Mouse (Mus musculus): ENCODE data around the gene Vav3. TPM values are rescaled to one million over a fixed set of nuclear protein-coding genes. Genes with fewer than 3 reads are reported as not detected.
A peak's percentile ranks its signal among the peaks of the same experiment; 100 is the strongest.

Vav3 gene
- total RNA-seq, 2 experiments from 2014 or later = 12.3 to 18.7 TPM

DNA sequence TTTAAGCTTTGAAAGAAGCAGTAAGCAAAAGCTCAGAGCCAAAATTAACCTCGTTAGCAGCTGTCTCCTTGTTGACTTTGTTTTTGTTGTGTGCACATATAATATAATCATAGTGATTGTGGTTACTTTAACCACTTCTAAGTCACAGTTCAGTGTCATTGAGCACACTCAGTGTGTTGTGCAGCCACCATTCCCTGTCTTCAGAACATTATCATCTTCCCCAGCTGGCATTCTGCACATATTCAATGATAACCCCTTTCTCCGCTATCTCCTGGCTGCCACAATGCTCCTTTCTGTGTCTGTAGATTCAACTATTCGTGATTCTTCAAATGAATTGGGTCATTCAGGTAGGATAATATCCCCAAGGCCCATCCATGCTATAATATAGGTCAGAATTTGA, 21.9 kb downstream of the Vav3 start:
- no peak for DNase-seq (ENCODE audit: low spot score in 2 of 2)
- Histone ChIP-seq H3K27ac (no peak overlapping the region), H3K4me3 (no peak overlapping the region)
- TF ChIP-seq CTCF (conservative IDR thresholded peaks at IDR 0.05) = no peak

DNA sequence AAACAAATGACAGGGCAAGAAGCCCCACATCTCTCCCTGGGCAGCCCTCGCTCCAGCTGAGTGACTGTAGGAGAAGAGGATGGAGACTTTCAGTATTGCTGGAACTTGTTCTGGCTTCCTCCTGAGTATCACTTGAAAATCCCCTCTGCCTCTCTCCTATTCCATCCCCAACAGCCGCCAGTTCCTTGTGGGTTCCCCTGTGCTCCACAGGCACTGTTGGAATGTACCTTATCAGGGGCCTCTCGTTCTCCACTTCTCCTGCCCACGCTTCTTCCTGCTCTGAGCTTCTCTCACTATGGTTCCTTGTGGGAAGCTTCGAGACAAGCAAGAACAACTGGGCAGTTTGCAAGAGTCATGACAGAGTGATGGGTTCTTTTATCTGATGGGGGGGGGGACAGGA, 23.1 kb downstream of the Vav3 start:
- Histone ChIP-seq H3K27ac (no peak overlapping the region), H3K4me3 (no peak overlapping the region)
- DNase-seq (ENCODE audit: low spot score in 2 of 2) = no peak
- no peak for TF ChIP-seq CTCF (conservative IDR thresholded peaks at IDR 0.05)

DNA sequence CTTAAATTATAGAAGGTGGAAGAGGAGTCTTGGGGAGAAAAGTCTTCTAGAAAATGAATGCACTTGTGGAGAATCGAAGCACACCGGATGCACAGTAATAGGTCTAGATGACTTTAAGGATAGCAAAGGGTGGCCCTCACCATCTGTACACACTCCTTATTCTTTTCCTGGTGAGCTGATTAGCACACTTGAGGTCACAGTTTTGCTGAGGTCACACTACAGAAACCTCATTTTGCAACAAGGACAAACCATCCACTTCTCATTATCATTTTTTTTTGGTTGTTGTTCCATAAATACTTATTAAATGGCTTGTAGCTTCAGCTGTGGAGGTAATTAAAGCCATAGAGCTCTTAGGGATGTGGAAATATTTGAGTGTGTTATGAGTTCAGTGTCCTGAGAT, 25.4 kb downstream of the Vav3 start:
- DNase-seq (ENCODE audit: low spot score in 2 of 2) = no peak
- Histone ChIP-seq H3K4me3 (no peak overlapping the region), H3K27ac (peak overlapping the region; percentile 23; the same call in 1 of the 2 replicates)
- no peak for TF ChIP-seq CTCF (conservative IDR thresholded peaks at IDR 0.05)

DNA sequence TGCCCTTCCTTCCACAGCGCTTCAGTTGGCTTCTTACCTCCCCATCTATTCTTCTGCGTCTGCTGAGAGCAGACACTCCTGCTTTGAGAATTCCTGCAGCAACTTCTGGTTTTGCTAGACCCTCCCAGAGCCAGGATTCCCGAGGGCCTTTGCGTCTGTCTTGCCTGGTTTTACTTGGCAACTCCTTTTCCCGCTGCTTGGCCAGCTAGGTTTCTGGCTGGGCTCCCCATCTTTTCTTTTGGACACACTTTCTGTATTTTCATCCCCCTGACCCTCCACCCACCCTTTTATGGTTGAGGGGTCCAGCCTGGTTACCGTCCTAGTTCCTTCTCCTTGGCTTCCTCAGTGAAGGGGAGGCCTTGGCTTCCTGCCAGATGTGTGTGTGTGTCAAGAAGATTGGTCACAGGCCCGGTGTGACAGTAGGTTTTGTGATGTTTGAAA, 26.0 kb downstream of the Vav3 start:
- no peak for TF ChIP-seq CTCF (conservative IDR thresholded peaks at IDR 0.05)
- Histone ChIP-seq H3K4me3 (no peak overlapping the region), H3K27ac (0 out of 2 replicates have a peak overlapping the region, but pooled peaks have one; percentile 23)
- DNase-seq (ENCODE audit: low spot score in 2 of 2) = peak in 1 of 2 experiments; percentile 3

DNA sequence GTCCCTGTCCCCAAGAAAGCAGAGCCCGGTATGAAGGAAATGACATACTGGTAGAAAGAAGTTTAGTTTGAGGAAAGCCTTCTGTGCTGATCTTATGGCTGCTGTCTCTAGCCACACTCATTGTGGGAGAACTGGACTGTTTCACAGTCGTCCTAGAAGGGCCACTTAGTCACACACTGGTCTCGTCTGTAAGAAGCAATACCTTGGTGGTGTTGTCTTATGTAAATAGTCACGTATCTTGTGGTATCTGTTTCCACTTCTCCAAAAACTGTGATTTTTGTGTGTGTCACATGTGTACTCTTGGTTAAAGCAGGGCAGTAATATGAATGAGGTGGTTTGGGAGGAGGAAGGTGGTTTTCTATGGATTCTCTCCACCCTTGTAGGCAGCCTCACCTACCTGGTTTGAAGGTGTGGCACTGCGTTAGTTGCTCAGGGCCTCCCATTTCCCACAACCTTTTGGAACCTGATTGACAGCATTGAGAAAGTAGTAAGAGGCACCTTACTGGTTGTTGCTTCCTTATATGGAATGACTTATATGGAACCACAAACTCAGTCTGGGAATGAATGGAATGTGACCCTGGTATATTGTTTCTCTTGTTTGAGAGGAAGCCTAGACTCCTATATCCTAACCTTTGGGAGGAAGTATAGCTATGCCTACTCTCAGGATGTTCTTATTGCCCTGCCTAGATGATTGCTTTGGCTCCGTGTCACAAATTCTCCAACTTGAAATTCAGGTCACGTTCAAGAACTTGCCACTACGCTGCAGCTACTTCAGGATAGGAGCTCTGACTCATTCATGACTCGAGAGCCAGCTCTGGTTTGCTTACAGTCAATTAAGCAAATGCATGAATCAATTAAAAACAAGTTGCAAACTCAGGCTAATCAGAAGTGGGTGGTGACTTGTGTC, 28.2 kb downstream of the Vav3 start:
- no peak for TF ChIP-seq CTCF (conservative IDR thresholded peaks at IDR 0.05)
- DNase-seq (ENCODE audit: low spot score in 2 of 2) = no peak
- H3K4me3 ChIP-seq = no peak overlapping the region
- no peak overlapping the region for H3K27ac ChIP-seq

DNA sequence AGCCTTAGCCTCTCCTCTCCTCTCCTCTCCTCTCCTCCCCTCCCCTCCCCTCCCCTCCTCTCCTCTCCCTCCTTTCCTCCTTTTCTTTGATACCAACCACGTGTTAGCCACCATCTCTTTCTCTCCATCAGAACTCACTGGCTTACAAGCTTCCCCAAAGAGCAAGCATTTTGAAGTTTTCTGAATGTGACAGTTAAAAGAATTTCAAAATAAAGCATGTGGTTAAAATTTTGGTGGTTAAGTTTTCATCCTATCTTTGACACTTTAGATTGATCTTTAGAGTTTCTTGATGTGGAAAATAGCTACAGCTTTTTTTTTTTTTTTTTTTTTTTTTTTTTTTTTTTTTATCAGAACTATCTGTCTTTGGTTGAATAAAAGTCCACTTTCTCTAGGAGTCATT, 31.1 kb downstream of the Vav3 start:
- no peak for TF ChIP-seq CTCF (conservative IDR thresholded peaks at IDR 0.05)
- no peak for DNase-seq (ENCODE audit: low spot score in 2 of 2)
- Histone ChIP-seq H3K4me3 (no peak overlapping the region), H3K27ac (no peak overlapping the region)

GRCm38 (mm10) chr3:109372678-109373077, 32.2 kb downstream of the Vav3 start:
- no peak for DNase-seq (ENCODE audit: low spot score in 2 of 2)
- no peak for TF ChIP-seq CTCF (conservative IDR thresholded peaks at IDR 0.05)
- Histone ChIP-seq H3K4me3 (no peak overlapping the region), H3K27ac (no peak overlapping the region)

DNA sequence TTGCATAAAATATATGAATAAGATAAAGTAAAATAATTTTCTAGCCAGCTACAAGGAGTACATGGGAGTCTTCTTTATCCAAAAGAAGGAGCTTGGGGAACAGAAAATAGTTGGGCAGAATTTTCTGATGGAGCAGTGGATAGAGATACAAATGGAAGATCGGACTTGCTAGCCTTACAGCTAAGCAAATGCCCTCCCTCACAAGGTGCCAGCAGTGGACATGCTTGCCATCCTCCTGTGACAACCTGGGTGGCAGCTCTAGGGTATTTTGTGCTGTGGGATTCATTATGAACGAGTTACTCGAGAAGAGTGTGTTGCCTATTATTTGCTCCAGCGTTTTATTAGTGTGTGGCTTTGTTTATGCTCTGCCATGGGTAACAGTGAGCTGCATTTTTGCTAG, 37.8 kb downstream of the Vav3 start:
- no peak overlapping the region for H3K4me3 ChIP-seq
- TF ChIP-seq CTCF (conservative IDR thresholded peaks at IDR 0.05) = no peak
- no peak for DNase-seq (ENCODE audit: low spot score in 2 of 2)
- H3K27ac ChIP-seq = no peak overlapping the region

DNA sequence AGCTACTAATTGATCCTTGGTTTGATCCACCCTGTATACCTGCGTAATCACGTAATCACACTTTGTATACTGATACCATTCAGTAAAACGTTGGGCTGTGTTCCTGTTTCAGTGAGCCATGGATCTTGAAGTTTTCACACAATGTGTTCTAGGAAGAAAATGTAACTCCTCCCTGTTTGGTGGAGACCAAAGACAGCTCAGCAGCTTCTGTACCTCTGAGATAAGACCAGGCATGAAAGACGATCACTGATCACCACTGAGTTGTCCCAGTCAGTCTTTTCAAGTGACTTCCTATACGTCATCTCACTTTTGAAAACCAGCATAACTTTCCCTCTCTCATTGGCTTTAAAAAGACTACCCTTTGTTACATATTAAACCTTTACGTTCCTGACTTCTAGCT, 38.2 kb downstream of the Vav3 start:
- Histone ChIP-seq H3K27ac (no peak overlapping the region), H3K4me3 (no peak overlapping the region)
- TF ChIP-seq CTCF (conservative IDR thresholded peaks at IDR 0.05) = no peak
- no peak for DNase-seq (ENCODE audit: low spot score in 2 of 2)

- H3K27ac ChIP-seq = no peak overlapping the region
- TF ChIP-seq CTCF (conservative IDR thresholded peaks at IDR 0.05) = no peak
- no peak overlapping the region for H3K4me3 ChIP-seq
- DNase-seq (ENCODE audit: low spot score in 2 of 2) = no peak
Measured at GRCm38 (mm10) chr3:109388730-109389129, 48.3 kb downstream of the Vav3 start.

DNA sequence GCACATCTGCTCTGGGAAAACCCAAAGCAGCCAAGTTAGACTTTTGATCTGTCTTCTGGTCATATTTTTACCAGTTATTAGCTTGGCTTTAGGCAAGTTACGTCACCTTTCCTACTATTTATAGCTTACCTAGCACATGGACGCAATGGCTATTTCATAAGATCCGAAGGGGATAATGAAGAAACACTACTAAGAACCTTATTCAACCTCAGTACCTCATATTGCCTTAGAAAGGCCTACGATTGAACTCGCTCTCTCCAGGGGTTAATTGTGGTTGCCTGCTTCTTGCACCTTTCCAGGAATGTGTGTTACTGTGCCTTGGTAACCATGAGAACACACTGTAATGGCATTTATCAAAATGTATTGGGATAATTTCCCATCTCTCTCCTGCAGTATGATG, 61.1 kb downstream of the Vav3 start:
- DNase-seq (ENCODE audit: low spot score in 2 of 2) = no peak
- no peak for TF ChIP-seq CTCF (conservative IDR thresholded peaks at IDR 0.05)
- no peak overlapping the region for H3K4me3 ChIP-seq
- H3K27ac ChIP-seq = no peak overlapping the region

DNA sequence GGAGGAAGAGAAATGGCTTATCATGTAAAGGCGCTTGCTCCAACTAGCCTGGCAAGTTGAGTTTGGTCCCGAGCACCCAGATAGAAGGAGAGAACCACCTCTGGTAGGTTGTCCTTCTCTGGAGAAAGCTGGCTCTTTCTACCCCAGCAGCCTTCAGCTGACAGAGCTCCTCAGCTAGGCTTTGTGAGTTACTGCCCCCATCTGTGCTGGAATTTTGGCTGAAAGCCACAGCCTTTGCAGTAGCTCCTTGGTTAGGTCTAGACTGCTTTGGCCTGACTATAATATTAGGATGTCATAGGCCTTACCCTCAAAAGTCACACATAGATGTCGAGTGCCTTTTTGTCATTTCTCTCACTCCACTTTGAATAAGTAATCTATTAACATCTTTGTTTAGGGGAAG, 70.8 kb downstream of the Vav3 start:
- no peak for DNase-seq (ENCODE audit: low spot score in 2 of 2)
- Histone ChIP-seq H3K27ac (no peak overlapping the region), H3K4me3 (no peak overlapping the region)
- TF ChIP-seq CTCF (conservative IDR thresholded peaks at IDR 0.05) = no peak

DNA sequence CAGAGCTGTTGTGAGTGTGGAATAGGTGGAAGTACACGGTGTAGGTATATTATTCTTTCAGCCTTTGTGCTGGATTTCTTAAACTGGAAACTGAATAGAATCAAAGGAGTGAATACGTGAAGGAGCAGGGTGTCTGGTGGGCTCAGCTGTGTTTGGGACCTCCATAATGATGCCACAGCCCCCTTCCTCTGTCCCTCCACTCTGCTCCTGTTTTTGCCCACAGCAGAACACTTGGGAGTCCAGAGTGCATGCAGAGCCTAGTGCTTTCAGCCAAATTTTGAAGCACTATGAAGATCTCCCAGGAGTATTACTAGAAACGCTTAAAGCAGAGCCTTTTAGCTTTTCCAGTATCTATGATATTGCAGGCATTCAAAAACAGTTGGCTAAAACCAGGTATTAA, 80.0 kb downstream of the Vav3 start:
- no peak overlapping the region for H3K27ac ChIP-seq
- DNase-seq (ENCODE audit: low spot score in 2 of 2) = no peak
- TF ChIP-seq CTCF (conservative IDR thresholded peaks at IDR 0.05) = no peak
- H3K4me3 ChIP-seq = no peak overlapping the region

GRCm38 (mm10) chr3:109421019-109421418, 80.6 kb downstream of the Vav3 start:
- 0 out of 2 replicates have a peak overlapping the region, but pooled peaks have one; percentile 32 for H3K27ac ChIP-seq
- TF ChIP-seq CTCF (conservative IDR thresholded peaks at IDR 0.05) = no peak
- no peak overlapping the region for H3K4me3 ChIP-seq
- DNase-seq (ENCODE audit: low spot score in 2 of 2) = no peak

Data from layer of hippocampus, adult 2 months (tissue).